Mouse (Mus musculus) bone marrow, adult 2 months (tissue): ENCODE measurements around the gene Mpped2.

ENCODE experiments used
- CTCF ChIP-seq: fragments of 200-500 bp; IDR thresholded peaks from 2 replicates; pipeline ENCODE4 v1.5.1; 2011; ENCODE audit warnings: low read length, control low read depth; ENCODE audit not compliant: control insufficient read depth, insufficient read depth
- POLR2A ChIP-seq: fragments of 200-500 bp; IDR thresholded peaks from 2 replicates; pipeline ENCODE4 v1.6.1; 2011; ENCODE audit warnings: low read depth, mild to moderate bottlenecking, control low read depth, low read length, borderline replicate concordance; ENCODE audit not compliant: control insufficient read depth

- TF ChIP-seq CTCF (no peak), POLR2A (no peak)
Observed at GRCm38 (mm10) chr2:106790329-106790701, 97.2 kb downstream of the Mpped2 start.
